Mouse (Mus musculus) heart, postnatal 0 days (tissue): ENCODE measurements around the gene Lrrc8c.

Source experiments
- CTCF ChIP-seq: IDR thresholded peaks from 2 replicates; pipeline ENCODE4 v1.5.1; 2016; ENCODE audit warnings: antibody characterized with exemption, control low read depth, low read depth
- EP300 ChIP-seq: IDR thresholded peaks from 2 replicates; pipeline ENCODE4 v1.6.1; 2016; ENCODE audit warnings: antibody characterized with exemption, low read depth

- TF ChIP-seq CTCF = no peak
- TF ChIP-seq EP300 = no peak
These were observed 50.0 kb downstream of the Lrrc8c start for GRCm38 (mm10) chr5:105569168-105569567.
